Mouse (Mus musculus): ENCODE measurements around the gene Wwc1. TPM values are rescaled to one million over a fixed set of nuclear protein-coding genes. Genes with fewer than 3 reads are reported as not detected.

Gene Wwc1
- polyA plus RNA-seq, 1 experiment from 2014 or later = 4.8 TPM

DNA sequence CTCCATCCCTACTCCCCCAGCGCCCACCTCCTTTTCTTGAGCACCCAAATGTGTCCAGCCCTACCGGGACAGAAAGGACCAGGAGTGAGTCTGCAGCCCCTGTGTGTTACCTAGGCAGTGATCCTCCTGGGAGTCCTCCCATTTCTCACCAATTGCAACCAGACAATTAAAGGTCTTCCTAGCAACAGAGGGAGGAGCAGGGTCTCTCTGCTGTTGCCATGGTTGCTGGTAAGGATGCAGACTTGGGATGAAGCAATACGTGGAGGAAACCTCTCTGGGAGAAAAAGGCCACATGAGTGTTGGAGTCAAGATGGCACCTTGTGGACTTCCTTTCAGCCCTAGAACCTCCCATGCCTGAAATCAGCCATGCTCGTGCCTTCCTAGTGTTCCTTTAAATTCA lies 19.7 kb upstream of the Wwc1 start:
- WGBS = 14% methylated on average over 4 of the region's 4 CpGs
- Histone ChIP-seq H3K4me2 (ENCODE audit: low read depth, low read length) (no peak overlapping the region), H3K4me3 (ENCODE audit: low read depth, low read length) (no peak overlapping the region), H3K4me1 (ENCODE audit: control insufficient read depth, insufficient read depth, low read length) (no peaks in the 10 kb centered on the region), H3K27me3 (ENCODE audit: control insufficient read depth, insufficient read depth, low read length) (no peaks in the 10 kb centered on the region), H3K9me3 (replicated peaks; ENCODE audit: control insufficient read depth, low read length) (no peaks in the 10 kb centered on the region), H3K36me3 (replicated peaks; ENCODE audit: control insufficient read depth, insufficient read depth, low read depth, low read length) (no peaks in the 10 kb centered on the region), H3K9ac (replicated peaks; ENCODE audit: low read length) (no peak overlapping the region), H3K27ac (replicated peaks; ENCODE audit: low read depth, low read length) (no peak overlapping the region)
- ATAC-seq (replicated peaks; ENCODE audit: insufficient number of reproducible peaks, low FRiP score, low TSS enrichment, low read depth) = no peak
- no peak for DNase-seq (ENCODE audit: low spot score)

DNA sequence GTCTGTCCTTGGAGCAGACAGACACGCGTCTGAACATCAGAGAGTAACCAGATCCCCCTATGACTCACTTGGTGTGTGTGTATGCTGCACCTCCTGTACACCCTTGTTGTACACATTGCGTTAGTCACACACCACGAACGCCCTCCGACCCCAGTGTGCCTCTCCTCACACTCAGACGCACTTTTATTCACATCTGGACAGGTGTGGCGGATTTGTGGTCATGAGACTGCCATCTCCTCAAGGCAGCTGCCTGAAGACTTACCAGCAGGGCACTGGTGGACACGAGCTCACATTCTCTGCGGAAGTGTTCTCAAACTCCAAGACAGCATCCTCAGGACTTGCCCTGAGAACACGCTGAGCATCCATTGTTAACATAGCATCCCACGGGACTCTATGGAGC lies 17.7 kb upstream of the Wwc1 start:
- DNase-seq (ENCODE audit: low spot score) = no peak

DNA sequence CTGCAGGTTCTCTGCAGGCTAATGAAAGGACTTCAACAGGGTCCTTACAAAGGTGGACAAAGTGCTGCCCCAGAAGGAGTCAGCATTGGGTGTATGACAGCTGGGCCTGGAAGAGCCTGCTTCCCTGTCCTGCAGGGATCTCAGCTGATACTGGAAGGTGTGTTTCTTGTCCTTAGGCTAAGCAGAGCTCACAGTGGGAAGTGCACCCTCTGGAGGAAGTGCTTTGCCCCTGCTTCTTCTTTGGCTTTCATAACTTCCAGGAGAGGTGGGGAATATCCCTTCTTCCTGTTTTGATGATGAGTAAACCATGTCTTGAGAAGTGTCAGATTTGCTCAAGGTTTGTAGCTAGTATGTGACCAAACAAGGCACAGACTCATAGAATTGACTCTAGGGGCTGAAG lies 15.0 kb upstream of the Wwc1 start:
- DNase-seq (ENCODE audit: low spot score) (no peak), ATAC-seq (replicated peaks; ENCODE audit: insufficient number of reproducible peaks, low FRiP score, low TSS enrichment, low read depth) (no peak)
- no peak overlapping the region for H3K4me2 ChIP-seq (ENCODE audit: low read depth, low read length)
- no peaks in the 10 kb centered on the region for H3K36me3 ChIP-seq (replicated peaks; ENCODE audit: control insufficient read depth, insufficient read depth, low read depth, low read length)
- no peaks in the 10 kb centered on the region for H3K9me3 ChIP-seq (replicated peaks; ENCODE audit: control insufficient read depth, low read length)
- H3K4me1 ChIP-seq (ENCODE audit: control insufficient read depth, insufficient read depth, low read length) = no peaks in the 10 kb centered on the region
- H3K4me3 ChIP-seq (ENCODE audit: low read depth, low read length) = no peak overlapping the region
- no peaks in the 10 kb centered on the region for H3K27me3 ChIP-seq (ENCODE audit: control insufficient read depth, insufficient read depth, low read length)
- H3K27ac ChIP-seq (replicated peaks; ENCODE audit: low read depth, low read length) = no peak overlapping the region
- H3K9ac ChIP-seq (replicated peaks; ENCODE audit: low read length) = no peak overlapping the region

More for the DNA sequence above, 17.7 kb upstream of the Wwc1 start:
- Histone ChIP-seq H3K4me3 (ENCODE audit: low read depth, low read length) (no peak overlapping the region), H3K27me3 (ENCODE audit: control insufficient read depth, insufficient read depth, low read length) (no peaks in the 10 kb centered on the region), H3K9me3 (replicated peaks; ENCODE audit: control insufficient read depth, low read length) (no peaks in the 10 kb centered on the region), H3K9ac (replicated peaks; ENCODE audit: low read length) (no peak overlapping the region), H3K4me2 (ENCODE audit: low read depth, low read length) (no peak overlapping the region), H3K36me3 (replicated peaks; ENCODE audit: control insufficient read depth, insufficient read depth, low read depth, low read length) (no peaks in the 10 kb centered on the region), H3K27ac (replicated peaks; ENCODE audit: low read depth, low read length) (no peak overlapping the region), H3K4me1 (ENCODE audit: control insufficient read depth, insufficient read depth, low read length) (no peaks in the 10 kb centered on the region)
- 75% methylated on average over 12 of the region's 12 CpGs for WGBS
- ATAC-seq (replicated peaks; ENCODE audit: insufficient number of reproducible peaks, low FRiP score, low TSS enrichment, low read depth) = no peak

- no peak for ATAC-seq (replicated peaks; ENCODE audit: insufficient number of reproducible peaks, low FRiP score, low TSS enrichment, low read depth)
- Histone ChIP-seq H3K27me3 (ENCODE audit: control insufficient read depth, insufficient read depth, low read length) (no peaks in the 10 kb centered on the region), H3K4me1 (ENCODE audit: control insufficient read depth, insufficient read depth, low read length) (no peaks in the 10 kb centered on the region), H3K36me3 (replicated peaks; ENCODE audit: control insufficient read depth, insufficient read depth, low read depth, low read length) (no peaks in the 10 kb centered on the region), H3K9me3 (replicated peaks; ENCODE audit: control insufficient read depth, low read length) (no peaks in the 10 kb centered on the region), H3K4me2 (ENCODE audit: low read depth, low read length) (no peak overlapping the region), H3K27ac (replicated peaks; ENCODE audit: low read depth, low read length) (no peak overlapping the region), H3K9ac (replicated peaks; ENCODE audit: low read length) (no peak overlapping the region), H3K4me3 (ENCODE audit: low read depth, low read length) (no peak overlapping the region)
- no peak for DNase-seq (ENCODE audit: low spot score)
- 83% methylated on average over 2 of the region's 2 CpGs for WGBS
Observed at GRCm38 (mm10) chr11:35991846-35992245, 11.5 kb upstream of the Wwc1 start.

GRCm38 (mm10) chr11:35989967-35990366 lies 9.6 kb upstream of the Wwc1 start:
- 71% methylated on average over 4 of the region's 4 CpGs for WGBS
- H3K4me2 ChIP-seq (ENCODE audit: low read depth, low read length) = no peak overlapping the region
- H3K27me3 ChIP-seq (ENCODE audit: control insufficient read depth, insufficient read depth, low read length) = no peaks in the 10 kb centered on the region
- H3K4me1 ChIP-seq (ENCODE audit: control insufficient read depth, insufficient read depth, low read length) = no peaks in the 10 kb centered on the region
- H3K36me3 ChIP-seq (replicated peaks; ENCODE audit: control insufficient read depth, insufficient read depth, low read depth, low read length) = no peaks in the 10 kb centered on the region
- DNase-seq (ENCODE audit: low spot score) = no peak
- H3K4me3 ChIP-seq (ENCODE audit: low read depth, low read length) = no peak overlapping the region
- ATAC-seq (replicated peaks; ENCODE audit: insufficient number of reproducible peaks, low FRiP score, low TSS enrichment, low read depth) = no peak
- H3K27ac ChIP-seq (replicated peaks; ENCODE audit: low read depth, low read length) = no peak overlapping the region
- no peak overlapping the region for H3K9ac ChIP-seq (replicated peaks; ENCODE audit: low read length)
- H3K9me3 ChIP-seq (replicated peaks; ENCODE audit: control insufficient read depth, low read length) = no peaks in the 10 kb centered on the region

GRCm38 (mm10) chr11:35985841-35986393 lies 5.6 kb upstream of the Wwc1 start:
- Histone ChIP-seq H3K36me3 (replicated peaks; ENCODE audit: control insufficient read depth, insufficient read depth, low read depth, low read length) (no peaks in the 10 kb centered on the region), H3K9ac (replicated peaks; ENCODE audit: low read length) (peak overlapping the region; percentile 18; the same call in 1 of the 2 replicates), H3K4me3 (ENCODE audit: low read depth, low read length) (peak overlapping the region; percentile 11; the same call in 1 of the 2 replicates), H3K4me2 (ENCODE audit: low read depth, low read length) (peak overlapping the region; percentile 48), H3K27me3 (ENCODE audit: control insufficient read depth, insufficient read depth, low read length) (no peaks in the 10 kb centered on the region), H3K4me1 (ENCODE audit: control insufficient read depth, insufficient read depth, low read length) (no peaks in the 10 kb centered on the region), H3K9me3 (replicated peaks; ENCODE audit: control insufficient read depth, low read length) (no peaks in the 10 kb centered on the region), H3K27ac (replicated peaks; ENCODE audit: low read depth, low read length) (no peak overlapping the region)
- WGBS = 1% methylated on average over 19 of the region's 19 CpGs
- ATAC-seq (replicated peaks; ENCODE audit: insufficient number of reproducible peaks, low FRiP score, low TSS enrichment, low read depth) (peak; percentile 76), DNase-seq (ENCODE audit: low spot score) (peak; percentile 53)

DNA sequence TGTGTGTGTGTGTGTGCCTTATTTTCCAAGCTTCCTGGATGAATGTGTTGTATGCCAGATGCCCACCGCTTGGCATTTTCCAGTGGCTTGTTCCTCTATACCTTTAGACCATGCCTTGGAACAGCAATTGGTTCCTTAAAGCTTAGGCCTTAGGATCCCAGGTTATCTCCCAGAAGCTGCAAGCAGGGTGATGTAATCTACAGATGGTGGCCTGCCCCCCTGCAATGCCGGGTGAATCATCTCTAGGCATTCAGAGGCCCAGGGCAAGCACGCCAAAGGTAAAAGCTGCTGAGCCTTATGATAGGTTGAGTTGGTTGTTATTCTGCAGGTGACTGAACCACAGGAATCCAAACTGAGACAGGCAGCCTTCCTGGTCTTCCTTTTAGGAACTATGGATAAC lies 2.4 kb upstream of the Wwc1 start:
- peaks cover 14% of the 10 kb centered on the region; the same call in 1 of the 2 replicates for H3K27me3 ChIP-seq (ENCODE audit: control insufficient read depth, insufficient read depth, low read length)
- H3K4me3 ChIP-seq (ENCODE audit: low read depth, low read length) = no peak overlapping the region
- DNase-seq (ENCODE audit: low spot score) (no peak), ATAC-seq (replicated peaks; ENCODE audit: insufficient number of reproducible peaks, low FRiP score, low TSS enrichment, low read depth) (no peak)
- no peak overlapping the region for H3K4me2 ChIP-seq (ENCODE audit: low read depth, low read length)
- H3K4me1 ChIP-seq (ENCODE audit: control insufficient read depth, insufficient read depth, low read length) = peaks cover 2% of the 10 kb centered on the region; the same call in 1 of the 2 replicates
- WGBS = 85% methylated on average over 3 of the region's 3 CpGs
- no peak overlapping the region for H3K27ac ChIP-seq (replicated peaks; ENCODE audit: low read depth, low read length)
- H3K9me3 ChIP-seq (replicated peaks; ENCODE audit: control insufficient read depth, low read length) = no peaks in the 10 kb centered on the region
- H3K36me3 ChIP-seq (replicated peaks; ENCODE audit: control insufficient read depth, insufficient read depth, low read depth, low read length) = no peaks in the 10 kb centered on the region
- no peak overlapping the region for H3K9ac ChIP-seq (replicated peaks; ENCODE audit: low read length)

DNA sequence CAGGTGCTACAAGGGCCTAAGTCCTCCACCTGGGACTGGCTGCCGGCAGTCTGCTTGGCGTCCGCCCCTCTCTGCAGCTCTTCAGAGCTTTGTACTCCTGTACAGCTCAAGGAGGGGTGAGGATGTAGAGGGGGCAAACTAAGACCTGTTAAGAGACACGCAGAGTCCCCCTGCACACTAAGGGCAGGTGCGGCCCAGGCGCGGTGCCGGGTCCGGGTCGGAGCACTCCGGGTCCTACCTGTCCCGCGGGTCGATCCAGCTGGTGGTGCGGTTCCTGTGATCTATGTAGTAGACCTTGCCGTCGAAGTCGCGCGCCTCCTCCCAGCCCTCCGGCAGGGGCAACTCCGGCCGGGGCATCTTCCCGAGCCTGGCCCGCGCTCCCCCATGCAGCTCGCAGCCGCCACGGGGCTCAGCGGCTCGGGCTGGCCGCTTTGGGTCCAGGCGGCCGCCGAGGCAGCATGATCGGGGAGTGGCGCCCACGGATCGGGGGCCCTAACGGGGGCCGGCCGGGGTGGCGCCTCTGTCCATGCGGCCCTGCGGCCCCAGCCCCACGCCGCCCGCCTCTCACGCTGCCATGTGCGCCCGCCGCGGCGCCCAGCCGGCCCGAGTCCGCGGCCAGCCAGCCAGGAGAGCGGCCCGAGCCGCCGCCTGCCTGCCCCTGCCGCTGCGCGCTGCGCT lies 455 bp downstream of the Wwc1 start:
- DNase-seq (ENCODE audit: low spot score) = peak; percentile 10

More for the DNA sequence above, 455 bp downstream of the Wwc1 start:
- Histone ChIP-seq H3K27me3 (ENCODE audit: control insufficient read depth, insufficient read depth, low read length) (peaks cover 14% of the 10 kb centered on the region; the same call in 1 of the 2 replicates), H3K9ac (replicated peaks; ENCODE audit: low read length) (peak overlapping the region; percentile 72), H3K36me3 (replicated peaks; ENCODE audit: control insufficient read depth, insufficient read depth, low read depth, low read length) (no peaks in the 10 kb centered on the region), H3K27ac (replicated peaks; ENCODE audit: low read depth, low read length) (no peak overlapping the region), H3K9me3 (replicated peaks; ENCODE audit: control insufficient read depth, low read length) (no peaks in the 10 kb centered on the region), H3K4me1 (ENCODE audit: control insufficient read depth, insufficient read depth, low read length) (peaks cover 2% of the 10 kb centered on the region; the same call in 1 of the 2 replicates), H3K4me3 (ENCODE audit: low read depth, low read length) (peak overlapping the region; percentile 65), H3K4me2 (ENCODE audit: low read depth, low read length) (peak overlapping the region; percentile 97)
- WGBS = 0% methylated on average over 41 of the region's 66 CpGs
- ATAC-seq (replicated peaks; ENCODE audit: insufficient number of reproducible peaks, low FRiP score, low TSS enrichment, low read depth) = peak; percentile 74
